Mouse (Mus musculus): ENCODE measurements around the gene Naa16. TPM values are rescaled to one million over a fixed set of nuclear protein-coding genes. Genes with fewer than 3 reads are reported as not detected.

Naa16 gene
- polyA plus RNA-seq, 1 experiment: 3.6 TPM

DNA sequence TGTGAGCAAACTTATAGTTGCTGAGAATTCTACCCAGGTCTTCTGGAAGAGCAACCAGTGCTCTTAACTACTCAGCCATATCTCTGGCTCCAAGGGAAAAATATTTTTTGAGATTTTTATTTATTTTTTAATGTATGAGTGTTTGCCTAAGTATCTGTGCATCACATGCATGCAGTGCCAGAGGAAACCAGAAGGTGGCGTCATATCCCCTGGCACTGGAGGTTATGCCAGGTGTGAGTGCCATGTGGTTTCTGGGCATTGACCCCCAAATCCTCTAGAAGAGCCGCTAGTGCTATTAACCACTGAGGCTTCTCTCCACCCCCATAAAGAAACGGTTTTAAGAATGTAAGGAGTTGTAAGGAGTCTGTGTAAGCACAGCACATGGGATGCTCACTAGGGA is 102.3 kb downstream of the Naa16 start:
- Histone ChIP-seq H3K79me2 (ENCODE audit: control insufficient read depth, insufficient read depth) (no peaks in the 10 kb centered on the region), H3K36me3 (ENCODE audit: control insufficient read depth, insufficient read depth) (no peaks in the 10 kb centered on the region), H3K27me3 (ENCODE audit: control insufficient read depth, insufficient read depth, insufficient read length) (no peaks in the 10 kb centered on the region), H3K4me2 (ENCODE audit: low read depth) (no peak overlapping the region), H3ac (ENCODE audit: control insufficient read depth, insufficient read length) (no peak overlapping the region), H3K4me3 (no peak overlapping the region)
- TF ChIP-seq SRF (IDR thresholded peaks at IDR 0.05; ENCODE audit: control insufficient read depth, insufficient read length, low read depth) (no peak), CEBPB (IDR thresholded peaks at IDR 0.05; ENCODE audit: insufficient read depth, poor library complexity, severe bottlenecking) (no peak), POLR2A (IDR thresholded peaks at IDR 0.05; ENCODE audit: insufficient read length, low read depth) (no peak), TCF12 (IDR thresholded peaks at IDR 0.05; ENCODE audit: insufficient read depth, poor library complexity, severe bottlenecking) (no peak), USF1 (IDR thresholded peaks at IDR 0.05; ENCODE audit: low read depth) (no peak), REST (IDR thresholded peaks at IDR 0.05; ENCODE audit: insufficient read depth, insufficient read length) (no peak), E2F4 (IDR thresholded peaks at IDR 0.05; ENCODE audit: insufficient read depth) (no peak), TCF3 (IDR thresholded peaks at IDR 0.05; ENCODE audit: insufficient read length, low read depth) (no peak), POLR2AphosphoS2 (IDR thresholded peaks at IDR 0.05; ENCODE audit: insufficient read length, low read depth) (no peak), MAX (IDR thresholded peaks at IDR 0.05; ENCODE audit: low read depth) (no peak), MYOG (IDR thresholded peaks at IDR 0.05; ENCODE audit: control insufficient read depth in 1 of 3, insufficient read depth in 1 of 3, insufficient read length in 2 of 3, low read depth in 2 of 3) (no peak), MYOD1 (IDR thresholded peaks at IDR 0.05; ENCODE audit: control insufficient read depth in 1 of 3, insufficient read length in 2 of 3, low read depth in 2 of 3) (no peak)

DNA sequence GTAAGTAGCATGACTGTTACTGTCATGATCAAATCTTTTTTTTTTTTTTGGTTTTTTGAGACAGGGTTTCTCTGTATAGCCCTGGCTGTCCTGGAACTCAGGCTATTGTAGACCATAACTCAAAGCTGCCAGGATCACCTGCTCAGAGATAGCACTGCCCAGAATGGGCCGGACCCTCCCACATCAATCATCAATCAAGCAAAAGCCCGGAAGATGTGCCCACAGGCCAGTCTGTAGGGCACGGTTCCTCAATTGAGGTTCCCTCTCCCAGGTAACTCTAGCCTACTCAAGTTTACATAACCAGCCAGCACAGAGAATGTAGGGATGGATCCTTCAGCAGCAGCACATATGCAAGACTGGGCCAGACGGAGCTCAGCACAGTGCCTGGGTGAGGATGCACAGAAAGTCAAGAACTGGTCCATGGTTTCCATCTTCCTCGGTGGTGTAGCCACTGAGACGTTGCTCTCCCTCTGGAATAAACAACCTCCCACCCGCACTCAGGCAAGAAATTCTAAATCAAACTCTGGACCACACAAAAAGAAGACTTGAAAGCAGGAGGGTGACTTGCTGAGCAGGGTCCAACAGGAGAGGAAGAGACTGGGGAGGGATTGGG is 103.2 kb downstream of the Naa16 start:
- no peak overlapping the region for H3ac ChIP-seq (ENCODE audit: control insufficient read depth, insufficient read length)
- no peak overlapping the region for H3K4me3 ChIP-seq
- no peak for TF ChIP-seq E2F4 (IDR thresholded peaks at IDR 0.05; ENCODE audit: insufficient read depth)
- no peak for TF ChIP-seq TCF12 (IDR thresholded peaks at IDR 0.05; ENCODE audit: insufficient read depth, poor library complexity, severe bottlenecking)
- TF ChIP-seq POLR2AphosphoS2 (IDR thresholded peaks at IDR 0.05; ENCODE audit: insufficient read length, low read depth): no peak
- TF ChIP-seq SRF (IDR thresholded peaks at IDR 0.05; ENCODE audit: control insufficient read depth, insufficient read length, low read depth): no peak
- TF ChIP-seq MYOG (IDR thresholded peaks at IDR 0.05; ENCODE audit: control insufficient read depth in 1 of 3, insufficient read depth in 1 of 3, insufficient read length in 2 of 3, low read depth in 2 of 3): no peak
- TF ChIP-seq MAX (IDR thresholded peaks at IDR 0.05; ENCODE audit: low read depth): no peak
- TF ChIP-seq USF1 (IDR thresholded peaks at IDR 0.05; ENCODE audit: low read depth): no peak
- no peak for TF ChIP-seq MYOD1 (IDR thresholded peaks at IDR 0.05; ENCODE audit: control insufficient read depth in 1 of 3, insufficient read length in 2 of 3, low read depth in 2 of 3)
- no peak for TF ChIP-seq TCF3 (IDR thresholded peaks at IDR 0.05; ENCODE audit: insufficient read length, low read depth)
- no peak for TF ChIP-seq POLR2A (IDR thresholded peaks at IDR 0.05; ENCODE audit: insufficient read length, low read depth)
- TF ChIP-seq REST (IDR thresholded peaks at IDR 0.05; ENCODE audit: insufficient read depth, insufficient read length): no peak
- no peak for TF ChIP-seq CEBPB (IDR thresholded peaks at IDR 0.05; ENCODE audit: insufficient read depth, poor library complexity, severe bottlenecking)
- no peaks in the 10 kb centered on the region for H3K36me3 ChIP-seq (ENCODE audit: control insufficient read depth, insufficient read depth)
- no peak overlapping the region for H3K4me2 ChIP-seq (ENCODE audit: low read depth)
- no peaks in the 10 kb centered on the region for H3K79me2 ChIP-seq (ENCODE audit: control insufficient read depth, insufficient read depth)
- no peaks in the 10 kb centered on the region for H3K27me3 ChIP-seq (ENCODE audit: control insufficient read depth, insufficient read depth, insufficient read length)

DNA sequence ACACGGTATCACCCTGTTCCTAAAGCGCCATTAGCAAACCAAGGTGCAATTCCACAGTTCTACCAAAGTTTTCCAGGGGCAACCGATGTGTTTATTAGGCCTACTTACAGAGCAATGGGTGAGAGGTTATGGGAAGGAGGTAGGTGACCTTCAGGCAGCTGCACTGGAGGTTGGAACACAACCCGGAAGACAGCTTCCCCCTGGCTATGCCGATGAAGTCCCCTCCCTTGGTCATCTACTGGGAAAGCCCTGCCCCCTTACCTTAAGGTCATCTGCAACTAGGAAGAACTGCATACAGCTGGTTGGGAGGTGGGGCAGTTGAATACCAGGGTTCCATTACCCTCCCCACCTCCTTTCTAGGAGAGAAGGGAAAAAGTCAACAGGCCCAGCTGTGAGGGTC is 105.0 kb downstream of the Naa16 start:
- no peaks in the 10 kb centered on the region for H3K27me3 ChIP-seq (ENCODE audit: control insufficient read depth, insufficient read depth, insufficient read length)
- H3K36me3 ChIP-seq (ENCODE audit: control insufficient read depth, insufficient read depth): no peaks in the 10 kb centered on the region
- H3K79me2 ChIP-seq (ENCODE audit: control insufficient read depth, insufficient read depth): no peaks in the 10 kb centered on the region
- H3K4me3 ChIP-seq: no peak overlapping the region
- H3ac ChIP-seq (ENCODE audit: control insufficient read depth, insufficient read length): no peak overlapping the region
- no peak overlapping the region for H3K4me2 ChIP-seq (ENCODE audit: low read depth)
- no peak for TF ChIP-seq E2F4 (IDR thresholded peaks at IDR 0.05; ENCODE audit: insufficient read depth)
- TF ChIP-seq CEBPB (IDR thresholded peaks at IDR 0.05; ENCODE audit: insufficient read depth, poor library complexity, severe bottlenecking): no peak
- TF ChIP-seq SRF (IDR thresholded peaks at IDR 0.05; ENCODE audit: control insufficient read depth, insufficient read length, low read depth): no peak
- no peak for TF ChIP-seq REST (IDR thresholded peaks at IDR 0.05; ENCODE audit: insufficient read depth, insufficient read length)
- TF ChIP-seq POLR2A (IDR thresholded peaks at IDR 0.05; ENCODE audit: insufficient read length, low read depth): no peak
- TF ChIP-seq MYOG (IDR thresholded peaks at IDR 0.05; ENCODE audit: control insufficient read depth in 1 of 3, insufficient read depth in 1 of 3, insufficient read length in 2 of 3, low read depth in 2 of 3): no peak
- TF ChIP-seq USF1 (IDR thresholded peaks at IDR 0.05; ENCODE audit: low read depth): no peak
- TF ChIP-seq POLR2AphosphoS2 (IDR thresholded peaks at IDR 0.05; ENCODE audit: insufficient read length, low read depth): no peak
- no peak for TF ChIP-seq TCF12 (IDR thresholded peaks at IDR 0.05; ENCODE audit: insufficient read depth, poor library complexity, severe bottlenecking)
- TF ChIP-seq MAX (IDR thresholded peaks at IDR 0.05; ENCODE audit: low read depth): no peak

DNA sequence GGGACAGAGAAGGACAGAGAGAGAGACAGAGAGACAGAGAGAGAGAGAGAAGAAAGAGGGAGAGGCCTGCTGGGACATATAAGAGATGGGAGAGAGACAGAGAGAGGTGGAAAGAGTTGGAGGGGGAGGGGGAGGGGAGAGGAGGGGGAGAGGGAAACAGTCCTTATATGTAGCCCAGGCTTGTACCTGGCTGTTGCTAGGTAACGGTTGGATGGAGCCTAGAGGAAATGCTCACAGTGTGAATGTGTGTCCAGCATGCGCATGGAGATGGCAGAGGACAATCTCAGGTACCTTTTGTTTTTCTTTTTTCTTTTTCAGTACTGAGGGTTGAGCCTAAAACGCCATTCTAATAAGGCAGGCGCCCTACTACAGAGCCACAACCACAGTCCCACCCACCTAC is 106.0 kb downstream of the Naa16 start:
- no peak overlapping the region for H3K4me3 ChIP-seq
- H3K4me2 ChIP-seq (ENCODE audit: low read depth): no peak overlapping the region
- TF ChIP-seq E2F4 (IDR thresholded peaks at IDR 0.05; ENCODE audit: insufficient read depth): no peak
- no peak for TF ChIP-seq POLR2AphosphoS2 (IDR thresholded peaks at IDR 0.05; ENCODE audit: insufficient read length, low read depth)
- TF ChIP-seq MAX (IDR thresholded peaks at IDR 0.05; ENCODE audit: low read depth): no peak
- no peak for TF ChIP-seq MYOG (IDR thresholded peaks at IDR 0.05; ENCODE audit: control insufficient read depth in 1 of 3, insufficient read depth in 1 of 3, insufficient read length in 2 of 3, low read depth in 2 of 3)
- no peak for TF ChIP-seq MYOD1 (IDR thresholded peaks at IDR 0.05; ENCODE audit: control insufficient read depth in 1 of 3, insufficient read length in 2 of 3, low read depth in 2 of 3)
- no peak for TF ChIP-seq REST (IDR thresholded peaks at IDR 0.05; ENCODE audit: insufficient read depth, insufficient read length)
- no peak for TF ChIP-seq SRF (IDR thresholded peaks at IDR 0.05; ENCODE audit: control insufficient read depth, insufficient read length, low read depth)
- no peak for TF ChIP-seq POLR2A (IDR thresholded peaks at IDR 0.05; ENCODE audit: insufficient read length, low read depth)
- no peak for TF ChIP-seq USF1 (IDR thresholded peaks at IDR 0.05; ENCODE audit: low read depth)
- TF ChIP-seq TCF3 (IDR thresholded peaks at IDR 0.05; ENCODE audit: insufficient read length, low read depth): no peak
- no peak for TF ChIP-seq CEBPB (IDR thresholded peaks at IDR 0.05; ENCODE audit: insufficient read depth, poor library complexity, severe bottlenecking)
- no peak for TF ChIP-seq TCF12 (IDR thresholded peaks at IDR 0.05; ENCODE audit: insufficient read depth, poor library complexity, severe bottlenecking)
- H3K79me2 ChIP-seq (ENCODE audit: control insufficient read depth, insufficient read depth): no peaks in the 10 kb centered on the region
- no peaks in the 10 kb centered on the region for H3K27me3 ChIP-seq (ENCODE audit: control insufficient read depth, insufficient read depth, insufficient read length)
- H3ac ChIP-seq (ENCODE audit: control insufficient read depth, insufficient read length): no peak overlapping the region
- no peaks in the 10 kb centered on the region for H3K36me3 ChIP-seq (ENCODE audit: control insufficient read depth, insufficient read depth)

Data from myocyte (in vitro differentiated cells).